Mouse (Mus musculus) intestine, embryonic 16.5 days (tissue): ENCODE measurements at regions not wholly inside any gene's neighbourhood (a gene's known extent, or its start where the extent isn't known, plus 50 kb on each side); places are given as distances from the start of the nearest gene placed in this dataset.

Source experiments
- ATAC-seq: fragments of 200-750 bp; cut with Nextera tagmentation; 2 replicates; pipeline ENCODE4 v1.8.0; 2017; ENCODE audit warnings: moderate TSS enrichment, moderate library complexity
- H3K27ac ChIP-seq: fragments of 300-500 bp; sonication (generic); 2 replicates; pipeline ENCODE4 v1.5.1; 2014; ENCODE audit warnings: mild to moderate bottlenecking, low read length
- H3K27me3 ChIP-seq: fragments of 300-500 bp; sonication (generic); replicated peaks from 2 replicates; pipeline ENCODE4 v1.6.1; 2014; ENCODE audit warnings: low read length, control low read depth, mixed read lengths; ENCODE audit not compliant: control insufficient read depth, insufficient read depth
- H3K36me3 ChIP-seq: fragments of 300-500 bp; sonication (generic); 2 replicates; pipeline ENCODE4 v1.6.1; 2014; ENCODE audit warnings: low read length, control low read depth; ENCODE audit not compliant: control insufficient read depth, insufficient read depth
- H3K4me1 ChIP-seq: fragments of 300-500 bp; sonication (generic); 2 replicates; pipeline ENCODE4 v1.6.1; 2014; ENCODE audit warnings: low read length, control low read depth, mixed read lengths; ENCODE audit not compliant: control insufficient read depth, insufficient read depth
- H3K4me2 ChIP-seq: fragments of 300-500 bp; sonication (generic); 2 replicates; pipeline ENCODE4 v1.6.1; 2014; ENCODE audit warnings: low read depth, low read length, control low read depth
- H3K4me3 ChIP-seq: fragments of 300-500 bp; sonication (generic); 2 replicates; pipeline ENCODE4 v1.5.1; 2014; ENCODE audit warnings: mild to moderate bottlenecking, low read length
- H3K9ac ChIP-seq: fragments of 300-500 bp; sonication (generic); 2 replicates; pipeline ENCODE4 v1.6.1; 2014; ENCODE audit warnings: low read depth, low read length
- H3K9me3 ChIP-seq: fragments of 300-500 bp; sonication (generic); 2 replicates; pipeline ENCODE4 v1.6.1; 2016; ENCODE audit warnings: low read length, control low read depth; ENCODE audit not compliant: control insufficient read depth
- WGBS: fragments of 180-500 bp; shearing (Covaris S2); extraction: QIAGEN DNeasy Blood & Tissue Kit; methylation state at CpG from one replicate; pipeline ENCODE4 v1.1.7; 2014; 5-methylcytosine and 5-hydroxymethylcytosine counted together

GRCm38 (mm10) chr1:168068003-168068919 lies 363.8 kb downstream of the Pbx1 start:
- Histone ChIP-seq H3K4me1 (no peaks in the 10 kb centered on the region), H3K27me3 (no peaks in the 10 kb centered on the region), H3K9ac (no peak overlapping the region), H3K4me2 (no peak overlapping the region), H3K9me3 (no peaks in the 10 kb centered on the region), H3K4me3 (no peak overlapping the region), H3K36me3 (no peaks in the 10 kb centered on the region), H3K27ac (peak overlapping the region; percentile 62)
- peak; percentile 78 for ATAC-seq
- 46% methylated on average over 9 of the region's 9 CpGs for WGBS

- Histone ChIP-seq H3K9ac (no peak overlapping the region), H3K9me3 (no peaks in the 10 kb centered on the region), H3K4me3 (no peak overlapping the region), H3K36me3 (no peaks in the 10 kb centered on the region), H3K4me2 (no peak overlapping the region), H3K27ac (no peak overlapping the region), H3K27me3 (no peaks in the 10 kb centered on the region), H3K4me1 (no peaks in the 10 kb centered on the region)
- ATAC-seq, result peak; percentile 44
- 55% methylated on average over 1 of the region's 1 CpGs for WGBS
Measured at GRCm38 (mm10) chr1:168068920-168069590, 363.0 kb downstream of the Pbx1 start.
